Mouse (Mus musculus): ENCODE results near the gene Evx1.

GRCm38 (mm10) chr6:52300806-52301205 lies 12.5 kb upstream of the Evx1 start:
- TF ChIP-seq CTCF (IDR thresholded peaks at IDR 0.05; ENCODE audit: low read depth) (no peak), EP300 (optimal IDR thresholded peaks at IDR 0.05) (no peak)
